Mouse (Mus musculus): Measurements from ENCODE around the gene Ost4. TPM values are rescaled to one million over a fixed set of nuclear protein-coding genes. Genes with fewer than 3 reads are reported as not detected.

Ost4 gene
- polyA plus RNA-seq, 1 experiment from 2014 or later, result 465 TPM

DNA sequence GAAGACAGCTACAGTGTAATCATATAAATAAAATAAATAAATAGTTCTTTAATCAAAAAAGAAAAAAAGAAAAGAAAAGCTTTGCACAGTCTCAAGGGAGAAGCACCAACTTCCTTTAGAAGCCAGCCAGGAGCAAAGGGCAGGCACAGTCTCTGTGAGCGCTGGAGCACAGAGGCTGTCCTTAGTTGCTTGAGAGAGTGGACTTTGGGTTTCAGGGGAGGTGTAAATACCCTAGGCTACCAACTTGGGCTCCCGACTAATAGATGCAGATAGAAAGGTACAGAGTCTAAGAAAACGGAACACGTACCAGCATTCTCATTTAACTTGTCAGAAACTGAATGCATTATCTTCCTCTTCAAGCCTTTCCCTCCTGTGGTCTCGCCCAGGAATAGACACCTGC lies 41.0 kb upstream of the Ost4 start:
- Histone ChIP-seq H3K27ac (ENCODE audit: low read length) (no peak overlapping the region), H3K9ac (ENCODE audit: low read length) (no peak overlapping the region), H3K9me3 (replicated peaks; ENCODE audit: control insufficient read depth, low read length) (no peaks in the 10 kb centered on the region), H3K36me3 (ENCODE audit: control insufficient read depth, insufficient read depth, low read length) (0 out of 2 replicates have a peak, but pooled peaks cover 4% of the 10 kb centered on the region), H3K4me3 (replicated peaks; ENCODE audit: low read length) (no peak overlapping the region), H3K4me2 (ENCODE audit: low read depth, low read length) (no peak overlapping the region), H3K27me3 (ENCODE audit: control insufficient read depth, insufficient read depth, low read length) (no peaks in the 10 kb centered on the region), H3K4me1 (ENCODE audit: control insufficient read depth, insufficient read depth, low read length) (peaks cover 17% of the 10 kb centered on the region)
- ATAC-seq (ENCODE audit: insufficient read depth, low FRiP score), result no peak
- WGBS, result 74% methylated on average over 5 of the region's 5 CpGs

DNA sequence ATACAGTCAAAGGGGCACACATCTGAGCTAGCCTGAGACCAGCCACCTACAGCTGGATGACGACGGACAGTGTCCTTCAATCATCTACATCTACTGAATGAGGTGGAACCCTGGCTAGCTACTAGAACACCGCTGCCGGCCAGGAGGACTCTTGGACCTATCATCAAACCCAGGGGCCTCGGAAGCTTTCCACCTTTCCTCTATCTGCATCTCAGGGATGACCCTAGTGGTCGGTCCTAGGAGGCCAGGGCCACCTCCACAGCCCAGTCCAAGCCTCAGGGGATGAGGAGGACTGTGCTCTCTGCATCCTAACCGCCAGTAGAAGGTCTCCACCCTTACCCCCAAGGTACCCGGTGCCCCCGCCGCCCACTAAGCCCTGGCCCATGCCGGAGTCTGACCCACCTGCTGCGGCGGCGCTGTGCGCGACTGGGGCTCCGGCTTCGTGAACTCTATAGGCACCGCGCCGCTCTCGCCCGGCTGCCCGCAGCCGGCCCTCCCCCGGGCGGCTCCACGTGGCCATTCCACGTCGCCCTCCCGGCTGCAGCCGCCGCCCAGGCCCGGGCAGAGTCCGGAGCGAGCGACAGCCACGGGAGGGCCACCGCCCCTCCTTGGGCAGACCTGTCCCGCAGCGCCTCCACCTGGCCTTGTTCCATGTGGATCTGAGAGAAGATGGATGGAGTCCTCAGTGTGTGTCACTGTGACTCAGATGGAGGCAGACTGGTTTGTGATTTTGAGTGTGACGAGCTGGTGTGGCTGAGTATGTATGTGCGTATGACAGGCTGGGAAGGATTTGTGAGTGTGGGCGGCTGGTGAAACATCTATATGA lies 37.6 kb upstream of the Ost4 start, which contains the start of gene Cgref1:
Gene Cgref1, minus strand, starts transcription at position 636 of the 826 bp plus-strand sequence.
- Histone ChIP-seq H3K27ac (ENCODE audit: low read length) (no peak within 1 kb of the TSS), H3K27me3 (ENCODE audit: control insufficient read depth, insufficient read depth, low read length) (no peaks in the 10 kb centered on the region), H3K9ac (ENCODE audit: low read length) (peak within 1 kb of the TSS; percentile 67), H3K4me2 (ENCODE audit: low read depth, low read length) (peak within 1 kb of the TSS; percentile 65), H3K9me3 (replicated peaks; ENCODE audit: control insufficient read depth, low read length) (no peaks in the 10 kb centered on the region), H3K4me3 (replicated peaks; ENCODE audit: low read length) (peak within 1 kb of the TSS; percentile 40), H3K4me1 (ENCODE audit: control insufficient read depth, insufficient read depth, low read length) (peaks cover 10% of the 10 kb centered on the region), H3K36me3 (ENCODE audit: control insufficient read depth, insufficient read depth, low read length) (no peaks in the 10 kb centered on the region)
- WGBS, result 6% methylated on average over 44 of the region's 44 CpGs
- ATAC-seq (ENCODE audit: insufficient read depth, low FRiP score), result peak; percentile 77; the same call in 1 of the 2 replicates

DNA sequence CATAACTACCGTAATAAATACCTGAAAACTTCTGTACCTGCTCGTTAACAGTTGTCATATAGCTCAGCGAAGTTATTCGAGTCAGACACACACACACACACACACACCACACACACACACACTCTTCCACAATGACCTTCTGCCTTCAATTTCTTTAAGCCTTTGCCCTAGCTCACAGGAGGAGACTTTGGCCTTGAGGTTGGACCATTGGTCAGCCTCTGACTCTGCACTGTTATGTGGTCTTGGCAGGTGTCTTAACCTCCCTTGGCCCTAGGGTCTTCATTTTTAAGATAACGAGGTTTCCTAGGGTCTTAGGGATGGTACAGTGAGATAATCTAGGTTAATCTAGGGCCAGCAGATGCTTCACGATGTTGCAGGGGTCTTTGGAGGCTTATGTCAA lies 36.8 kb upstream of the Ost4 start:
- Histone ChIP-seq H3K27ac (ENCODE audit: low read length) (no peak overlapping the region), H3K36me3 (ENCODE audit: control insufficient read depth, insufficient read depth, low read length) (no peaks in the 10 kb centered on the region), H3K9ac (ENCODE audit: low read length) (no peak overlapping the region), H3K27me3 (ENCODE audit: control insufficient read depth, insufficient read depth, low read length) (no peaks in the 10 kb centered on the region), H3K4me1 (ENCODE audit: control insufficient read depth, insufficient read depth, low read length) (peaks cover 8% of the 10 kb centered on the region), H3K9me3 (replicated peaks; ENCODE audit: control insufficient read depth, low read length) (no peaks in the 10 kb centered on the region), H3K4me3 (replicated peaks; ENCODE audit: low read length) (no peak overlapping the region), H3K4me2 (ENCODE audit: low read depth, low read length) (no peak overlapping the region)
- WGBS, result 87% methylated on average over 6 of the region's 6 CpGs
- ATAC-seq (ENCODE audit: insufficient read depth, low FRiP score), result no peak

DNA sequence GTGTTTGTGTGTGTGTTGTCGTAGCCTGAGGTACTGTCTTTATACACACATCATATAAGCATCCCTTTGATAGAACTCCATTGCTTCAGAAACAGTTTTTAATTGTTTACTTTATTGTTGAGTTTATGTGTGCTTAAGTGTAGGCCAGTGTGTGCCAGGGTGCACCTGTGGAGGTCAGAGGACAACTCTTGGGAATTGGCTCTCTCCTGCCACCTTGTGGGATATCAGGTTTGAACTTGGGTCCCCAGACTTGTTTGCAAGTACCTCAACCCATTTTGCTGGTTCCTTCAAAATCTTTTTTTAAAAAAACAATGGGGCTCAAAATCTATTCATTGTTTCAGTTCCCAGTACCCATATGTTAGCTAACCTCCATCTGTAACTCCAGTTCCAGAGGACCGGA lies 35.4 kb upstream of the Ost4 start:
- whole genome bisulfite sequencing, result 92% methylated on average over 2 of the region's 2 CpGs
- Histone ChIP-seq H3K4me2 (ENCODE audit: low read depth, low read length) (no peak overlapping the region), H3K9me3 (replicated peaks; ENCODE audit: control insufficient read depth, low read length) (no peaks in the 10 kb centered on the region), H3K36me3 (ENCODE audit: control insufficient read depth, insufficient read depth, low read length) (no peaks in the 10 kb centered on the region), H3K9ac (ENCODE audit: low read length) (no peak overlapping the region), H3K27me3 (ENCODE audit: control insufficient read depth, insufficient read depth, low read length) (no peaks in the 10 kb centered on the region), H3K4me3 (replicated peaks; ENCODE audit: low read length) (no peak overlapping the region), H3K4me1 (ENCODE audit: control insufficient read depth, insufficient read depth, low read length) (no peaks in the 10 kb centered on the region), H3K27ac (ENCODE audit: low read length) (no peak overlapping the region)
- no peak for ATAC-seq (ENCODE audit: insufficient read depth, low FRiP score)

DNA sequence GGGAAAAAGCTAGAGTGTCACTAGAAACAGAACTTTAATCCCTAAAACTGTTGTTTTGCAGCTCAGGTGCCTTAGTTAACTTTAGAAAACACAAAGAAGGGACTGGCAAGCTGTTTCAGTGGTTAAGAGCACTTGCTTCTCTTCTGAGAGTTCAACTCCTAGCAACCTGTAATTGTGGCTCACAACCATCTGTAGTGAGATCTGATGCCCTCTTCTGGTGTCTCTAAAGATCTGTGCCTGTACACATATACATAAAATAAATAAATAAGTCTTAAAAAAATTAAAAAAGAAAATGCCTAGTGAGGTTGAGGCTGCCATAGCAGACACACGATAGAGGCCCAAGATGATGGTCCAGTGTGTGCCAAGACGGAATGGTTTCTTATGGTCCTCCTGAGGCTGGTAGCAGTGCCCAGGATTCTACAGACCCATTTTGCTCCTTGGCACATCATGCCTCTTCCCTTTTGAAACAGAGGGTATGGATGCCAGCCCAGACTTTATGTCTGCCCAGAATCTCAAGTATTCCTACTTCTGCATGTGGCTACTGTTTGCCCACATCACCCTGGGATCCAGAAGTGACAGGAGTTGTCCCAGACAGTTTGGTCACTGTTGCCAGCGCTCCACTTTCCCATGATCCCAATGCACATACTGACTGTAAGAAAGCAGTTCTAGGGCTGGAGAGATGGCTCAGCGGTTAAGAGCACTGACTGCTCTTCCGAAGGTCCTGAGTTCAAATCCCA lies 27.3 kb upstream of the Ost4 start:
- WGBS, result 90% methylated on average over 5 of the region's 5 CpGs
- H3K27ac ChIP-seq (ENCODE audit: low read length), result no peak overlapping the region
- no peak overlapping the region for H3K4me2 ChIP-seq (ENCODE audit: low read depth, low read length)
- no peak overlapping the region for H3K4me3 ChIP-seq (replicated peaks; ENCODE audit: low read length)
- no peaks in the 10 kb centered on the region for H3K4me1 ChIP-seq (ENCODE audit: control insufficient read depth, insufficient read depth, low read length)
- H3K9ac ChIP-seq (ENCODE audit: low read length), result no peak overlapping the region
- no peak for ATAC-seq (ENCODE audit: insufficient read depth, low FRiP score)
- H3K36me3 ChIP-seq (ENCODE audit: control insufficient read depth, insufficient read depth, low read length), result no peaks in the 10 kb centered on the region
- no peaks in the 10 kb centered on the region for H3K27me3 ChIP-seq (ENCODE audit: control insufficient read depth, insufficient read depth, low read length)
- no peaks in the 10 kb centered on the region for H3K9me3 ChIP-seq (replicated peaks; ENCODE audit: control insufficient read depth, low read length)

DNA sequence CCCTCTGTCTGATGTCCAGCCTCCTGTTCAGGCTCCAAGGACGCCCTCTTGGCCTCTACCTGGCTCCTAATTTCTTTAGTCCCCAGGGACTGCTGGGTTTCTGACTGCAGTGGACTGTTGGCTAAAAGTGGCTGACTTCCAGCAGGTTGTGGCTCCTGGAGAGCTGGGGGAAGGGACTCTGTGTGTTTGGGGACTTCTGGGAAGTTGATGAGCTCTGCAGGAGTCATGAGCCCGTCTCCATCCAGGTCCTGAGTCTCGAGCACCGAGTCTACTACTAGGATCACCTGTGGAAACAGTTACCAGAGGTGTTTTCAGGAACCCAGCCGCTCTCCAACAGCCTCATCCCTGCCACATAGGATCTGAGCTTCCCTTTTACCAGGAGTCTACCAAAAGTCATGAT lies 26.1 kb upstream of the Ost4 start:
- Histone ChIP-seq H3K4me3 (replicated peaks; ENCODE audit: low read length) (no peak overlapping the region), H3K4me1 (ENCODE audit: control insufficient read depth, insufficient read depth, low read length) (no peaks in the 10 kb centered on the region), H3K9me3 (replicated peaks; ENCODE audit: control insufficient read depth, low read length) (no peaks in the 10 kb centered on the region), H3K27me3 (ENCODE audit: control insufficient read depth, insufficient read depth, low read length) (no peaks in the 10 kb centered on the region), H3K9ac (ENCODE audit: low read length) (no peak overlapping the region), H3K27ac (ENCODE audit: low read length) (no peak overlapping the region), H3K36me3 (ENCODE audit: control insufficient read depth, insufficient read depth, low read length) (no peaks in the 10 kb centered on the region), H3K4me2 (ENCODE audit: low read depth, low read length) (no peak overlapping the region)
- 60% methylated on average over 5 of the region's 5 CpGs for WGBS
- no peak for ATAC-seq (ENCODE audit: insufficient read depth, low FRiP score)

DNA sequence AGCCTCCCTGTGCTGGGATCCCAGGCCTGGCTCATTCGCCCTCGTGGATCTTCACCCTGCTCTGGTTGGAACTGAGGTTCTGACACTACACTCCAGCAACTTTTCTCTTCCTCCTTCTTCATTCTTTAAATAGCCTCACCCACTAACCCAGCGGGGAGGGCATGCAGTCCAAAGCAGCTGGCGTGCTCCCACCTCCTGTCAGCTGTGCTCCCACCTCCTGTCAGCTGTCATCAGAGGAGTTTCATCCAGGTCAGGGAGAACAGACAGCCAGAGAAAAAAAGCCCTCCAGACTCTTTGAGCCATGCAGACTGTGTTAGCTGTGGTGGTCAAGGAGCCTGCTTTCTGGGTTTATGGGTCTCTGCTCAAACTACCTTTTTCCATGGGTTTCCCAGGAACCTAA lies 23.8 kb upstream of the Ost4 start:
- Histone ChIP-seq H3K27me3 (ENCODE audit: control insufficient read depth, insufficient read depth, low read length) (no peaks in the 10 kb centered on the region), H3K27ac (ENCODE audit: low read length) (no peak overlapping the region), H3K36me3 (ENCODE audit: control insufficient read depth, insufficient read depth, low read length) (no peaks in the 10 kb centered on the region), H3K4me1 (ENCODE audit: control insufficient read depth, insufficient read depth, low read length) (no peaks in the 10 kb centered on the region), H3K9me3 (replicated peaks; ENCODE audit: control insufficient read depth, low read length) (no peaks in the 10 kb centered on the region), H3K4me2 (ENCODE audit: low read depth, low read length) (no peak overlapping the region), H3K9ac (ENCODE audit: low read length) (no peak overlapping the region), H3K4me3 (replicated peaks; ENCODE audit: low read length) (no peak overlapping the region)
- 88% methylated on average over 4 of the region's 4 CpGs for WGBS
- ATAC-seq (ENCODE audit: insufficient read depth, low FRiP score), result no peak

DNA sequence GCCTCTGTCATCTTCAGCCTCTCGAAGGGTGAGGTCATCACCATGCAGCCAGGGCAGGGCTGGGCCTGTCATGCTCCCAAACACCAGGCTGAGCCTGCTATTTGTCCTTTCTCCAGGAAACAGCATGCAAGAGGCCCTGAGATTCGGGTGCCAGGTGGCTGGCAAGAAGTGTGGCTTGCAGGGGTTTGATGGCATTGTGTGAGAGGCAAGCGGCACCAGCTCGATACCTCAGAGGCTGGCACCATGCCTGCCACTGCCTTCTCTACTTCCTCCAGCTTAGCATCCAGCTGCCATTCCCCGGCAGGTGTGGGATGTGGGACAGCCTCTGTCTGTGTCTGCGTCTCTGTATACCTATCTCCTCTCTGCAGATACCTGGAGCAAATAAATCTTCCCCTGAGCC lies 23.3 kb upstream of the Ost4 start:
- H3K4me1 ChIP-seq (ENCODE audit: control insufficient read depth, insufficient read depth, low read length), result no peaks in the 10 kb centered on the region
- no peak for ATAC-seq (ENCODE audit: insufficient read depth, low FRiP score)
- 81% methylated on average over 6 of the region's 6 CpGs for WGBS

DNA sequence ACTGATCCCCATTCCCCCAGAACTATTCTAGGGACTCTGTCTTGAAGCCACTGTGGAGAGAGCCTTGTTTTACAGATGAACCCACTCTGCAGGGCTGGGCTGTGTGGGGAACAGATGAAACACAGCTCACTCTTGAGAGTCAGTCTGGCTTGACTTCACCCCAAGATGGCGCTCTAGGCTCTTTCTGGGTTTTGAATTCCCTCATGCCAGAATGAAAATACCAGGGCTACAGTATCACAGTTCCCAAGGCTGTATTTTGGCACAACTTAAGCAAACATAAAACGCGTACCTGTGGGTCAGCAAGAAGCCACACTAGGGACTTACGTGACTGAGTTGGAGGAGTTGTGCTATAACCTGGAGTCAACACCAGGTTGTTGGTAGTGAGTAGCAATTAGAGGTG lies 22.5 kb upstream of the Ost4 start:
- Histone ChIP-seq H3K36me3 (ENCODE audit: control insufficient read depth, insufficient read depth, low read length) (no peaks in the 10 kb centered on the region), H3K27me3 (ENCODE audit: control insufficient read depth, insufficient read depth, low read length) (no peaks in the 10 kb centered on the region), H3K9ac (ENCODE audit: low read length) (no peak overlapping the region), H3K4me3 (replicated peaks; ENCODE audit: low read length) (no peak overlapping the region), H3K9me3 (replicated peaks; ENCODE audit: control insufficient read depth, low read length) (no peaks in the 10 kb centered on the region), H3K4me1 (ENCODE audit: control insufficient read depth, insufficient read depth, low read length) (no peaks in the 10 kb centered on the region), H3K4me2 (ENCODE audit: low read depth, low read length) (no peak overlapping the region), H3K27ac (ENCODE audit: low read length) (no peak overlapping the region)
- WGBS, result 25% methylated on average over 4 of the region's 4 CpGs
- peak; percentile 43; the same call in 1 of the 2 replicates for ATAC-seq (ENCODE audit: insufficient read depth, low FRiP score)

More for the DNA sequence above, 23.3 kb upstream of the Ost4 start:
- no peak overlapping the region for H3K4me2 ChIP-seq (ENCODE audit: low read depth, low read length)
- no peak overlapping the region for H3K27ac ChIP-seq (ENCODE audit: low read length)
- H3K9me3 ChIP-seq (replicated peaks; ENCODE audit: control insufficient read depth, low read length), result no peaks in the 10 kb centered on the region
- H3K27me3 ChIP-seq (ENCODE audit: control insufficient read depth, insufficient read depth, low read length), result no peaks in the 10 kb centered on the region
- H3K36me3 ChIP-seq (ENCODE audit: control insufficient read depth, insufficient read depth, low read length), result no peaks in the 10 kb centered on the region
- no peak overlapping the region for H3K9ac ChIP-seq (ENCODE audit: low read length)
- no peak overlapping the region for H3K4me3 ChIP-seq (replicated peaks; ENCODE audit: low read length)
